8 mouse cellular contexts compared by ENCODE assay signal in genomic region chr7:129592132-129592745, GRCm38 (mm10). TPM values are rescaled to one million over a fixed set of nuclear protein-coding genes. Genes with fewer than 3 reads are reported as not detected.
DNase-seq lines count a peak whose midpoint lies in the region; ATAC-seq lines count a peak whose summit lies in the region.

No protein-coding gene starts in this region.

- H3K27ac ChIP-seq in hindbrain, embryonic 15.5 days (replicated peaks): peak overlapping the region; percentile 92
- H3K27ac ChIP-seq in midbrain, embryonic 11.5 days (ENCODE audit: low read depth, low read length): peak overlapping the region; percentile 84

- WGBS in hindbrain, embryonic 15.5 days: under 1% methylated on average over 13 of the region's 13 CpGs
- under 1% methylated on average over 13 of the region's 13 CpGs for WGBS in midbrain, embryonic 11.5 days

- peak overlapping the region; percentile 73 for H3K9ac ChIP-seq in hindbrain, embryonic 15.5 days
- H3K9ac ChIP-seq in midbrain, embryonic 11.5 days (ENCODE audit: low read length): peak overlapping the region; percentile 94

- H3K36me3 ChIP-seq in hindbrain, embryonic 15.5 days: no peaks in the 10 kb centered on the region
- 0 out of 2 replicates have a peak, but pooled peaks cover 2% of the 10 kb centered on the region for H3K36me3 ChIP-seq in midbrain, embryonic 11.5 days (ENCODE audit: control insufficient read depth, insufficient read depth, low read length)

- peak; percentile 12 for DNase-seq in layer of hippocampus, adult 11-12 months (ENCODE audit: low spot score)
- DNase-seq in layer of hippocampus, adult 18-20 months (ENCODE audit: low spot score in 2 of 2): no peak
- peak; percentile 11 for DNase-seq in c-Kit-negative CD71-positive TER-119-positive erythroid progenitor cells, embryonic 14.5 days (ENCODE audit: low read depth, low spot score)
- DNase-seq in midbrain, embryonic 11.5 days (ENCODE audit: low spot score, missing footprints): peak; percentile 92
- no peak for DNase-seq in urinary bladder, adult 18-20 months (ENCODE audit: low spot score in 2 of 2)
- DNase-seq in cerebellum, adult 18-20 months: no peak
- DNase-seq in thymus, postnatal 4 days: no peak

- 0 out of 2 replicates have a peak, but pooled peaks have one; percentile 30 for ATAC-seq in hindbrain, embryonic 15.5 days (ENCODE audit: low FRiP score, low read depth)
- ATAC-seq in midbrain, embryonic 11.5 days (ENCODE audit: low FRiP score): 0 out of 2 replicates have a peak, but pooled peaks have one; percentile 30

- H3K4me1 ChIP-seq in hindbrain, embryonic 15.5 days (replicated peaks): peaks cover 14% of the 10 kb centered on the region
- H3K4me1 ChIP-seq in midbrain, embryonic 11.5 days (ENCODE audit: control insufficient read depth, insufficient read depth, low read length): no peaks in the 10 kb centered on the region

- H3K4me3 ChIP-seq in hindbrain, embryonic 15.5 days: peak overlapping the region; percentile 77
- peak overlapping the region; percentile 83 for H3K4me3 ChIP-seq in midbrain, embryonic 11.5 days (ENCODE audit: low read depth, low read length)

- peak overlapping the region; percentile 64 for H3K4me2 ChIP-seq in hindbrain, embryonic 15.5 days
- H3K4me2 ChIP-seq in midbrain, embryonic 11.5 days: peak overlapping the region; percentile 68

- no peaks in the 10 kb centered on the region for H3K27me3 ChIP-seq in hindbrain, embryonic 15.5 days
- H3K27me3 ChIP-seq in midbrain, embryonic 11.5 days (ENCODE audit: control insufficient read depth, insufficient read depth, low read length): no peaks in the 10 kb centered on the region; the same call in 1 of the 2 replicates

- H3K9me3 ChIP-seq in hindbrain, embryonic 15.5 days: no peaks in the 10 kb centered on the region
- H3K9me3 ChIP-seq in midbrain, embryonic 11.5 days (ENCODE audit: control insufficient read depth, low read length): no peaks in the 10 kb centered on the region

RNA-seq across cellular contexts. Expression of gene Wdr11, which starts 0.6 kb away (rescaled TPM):
- 10 to 100 TPM; 44.2 to 45.2 TPM for total RNA-seq in layer of hippocampus, adult 18-20 months (2021)
- polyA plus RNA-seq in hindbrain, embryonic 15.5 days (2015; fragmentation: Nextera tagmentation; extraction: Ambion mirVana): 34.1 and 36.2 TPM in 2 replicates
- 37.6 and 39.9 TPM in 2 replicates for polyA plus RNA-seq in midbrain, embryonic 11.5 days (2014; fragmentation: Nextera tagmentation; extraction: Ambion mirVana)

Comparison
In these comparisons a context has a peak if more than half of its experiments do, and no peak if none do; other contexts are left out.
1. DNase-seq: peak in layer of hippocampus, adult 11-12 months (single experiment), c-Kit-negative CD71-positive TER-119-positive erythroid progenitor cells, embryonic 14.5 days (single experiment) and midbrain, embryonic 11.5 days (single experiment); none in layer of hippocampus, adult 18-20 months (0 of 2), urinary bladder, adult 18-20 months (0 of 2), cerebellum, adult 18-20 months (0 of 2) and thymus, postnatal 4 days (single experiment).